Mouse (Mus musculus) midbrain, postnatal 0 days (tissue): ENCODE results near the gene Cyp20a1. TPM values are rescaled to one million over a fixed set of nuclear protein-coding genes. Genes with fewer than 3 reads are reported as not detected.
A peak's percentile ranks its signal among the peaks of the same experiment; 100 is the strongest.

Experiments used
- ATAC-seq: fragments of 200-750 bp; cut with Nextera tagmentation; 2 replicates; pipeline ENCODE4 v1.8.0; 2017; ENCODE audit warnings: moderate number of reproducible peaks, mild to moderate bottlenecking, moderate TSS enrichment, moderate library complexity; ENCODE audit not compliant: low FRiP score
- DNase-seq: peaks from one replicate; pipeline ENCODE4 v3.0.0-alpha.2; 2015; ENCODE audit warnings: low spot score
- H3K27ac ChIP-seq: fragments of 300-500 bp; sonication (generic); 2 replicates; pipeline ENCODE4 v1.5.1; 2014; ENCODE audit warnings: low read depth, mild to moderate bottlenecking, low read length, mixed read lengths
- H3K27me3 ChIP-seq: fragments of 300-500 bp; sonication (generic); 2 replicates; pipeline ENCODE4 v1.6.1; 2014; ENCODE audit warnings: low read length, control low read depth, mixed read lengths; ENCODE audit not compliant: insufficient read depth
- H3K36me3 ChIP-seq: fragments of 300-500 bp; sonication (generic); 2 replicates; pipeline ENCODE4 v1.6.1; 2014; ENCODE audit warnings: low read length, control low read depth, mixed read lengths; ENCODE audit not compliant: insufficient read depth
- H3K4me1 ChIP-seq: fragments of 300-500 bp; sonication (generic); 2 replicates; pipeline ENCODE4 v1.6.1; 2014; ENCODE audit warnings: mild to moderate bottlenecking, control low read depth, antibody characterized with exemption, low read length, mixed read lengths; ENCODE audit not compliant: insufficient read depth
- H3K4me2 ChIP-seq: fragments of 300-500 bp; sonication (generic); 2 replicates; pipeline ENCODE4 v1.6.1; 2014; ENCODE audit warnings: low read depth, mild to moderate bottlenecking, low read length, mixed read lengths; ENCODE audit not compliant: poor library complexity, severe bottlenecking
- H3K4me3 ChIP-seq: fragments of 300-500 bp; sonication (generic); 2 replicates; pipeline ENCODE4 v1.5.1; 2014; ENCODE audit warnings: low read depth, mild to moderate bottlenecking, low read length, moderate library complexity
- H3K9ac ChIP-seq: fragments of 300-500 bp; sonication (generic); replicated peaks from 2 replicates; pipeline ENCODE4 v1.6.1; 2014; ENCODE audit warnings: mild to moderate bottlenecking, low read length, moderate library complexity, mixed read lengths; ENCODE audit not compliant: poor library complexity, severe bottlenecking
- H3K9me3 ChIP-seq: fragments of 300-500 bp; sonication (generic); 2 replicates; pipeline ENCODE4 v1.6.1; 2016; ENCODE audit warnings: low read length, control low read depth
- CTCF ChIP-seq: IDR thresholded peaks from 2 replicates; pipeline ENCODE4 v1.5.1; 2016; ENCODE audit warnings: antibody characterized with exemption, mild to moderate bottlenecking
- WGBS: fragments of 180-500 bp; shearing (Covaris S2); extraction: QIAGEN DNeasy Blood & Tissue Kit; methylation state at CpG from one replicate; pipeline ENCODE4 v1.1.7; 2014; 5-methylcytosine and 5-hydroxymethylcytosine counted together
- polyA plus RNA-seq: library from polyadenylated mRNA; unstranded; fragments of >200 nt; fragmentation: Nextera tagmentation; extraction: Ambion mirVana; gene quantifications from 2 replicates; pipeline ENCODE4 v1.2.1, GENCODE M21; 2015
- total RNA-seq: library from RNA; depleted of rRNA; stranded (reverse); fragments of >200 nt; gene quantifications from 2 replicates; pipeline ENCODE4 v1.2.3, GENCODE M21; 2014

Gene Cyp20a1
- total and polyA plus RNA-seq, 2 experiments from 2014 or later: 11.6 to 12.7 TPM

DNA sequence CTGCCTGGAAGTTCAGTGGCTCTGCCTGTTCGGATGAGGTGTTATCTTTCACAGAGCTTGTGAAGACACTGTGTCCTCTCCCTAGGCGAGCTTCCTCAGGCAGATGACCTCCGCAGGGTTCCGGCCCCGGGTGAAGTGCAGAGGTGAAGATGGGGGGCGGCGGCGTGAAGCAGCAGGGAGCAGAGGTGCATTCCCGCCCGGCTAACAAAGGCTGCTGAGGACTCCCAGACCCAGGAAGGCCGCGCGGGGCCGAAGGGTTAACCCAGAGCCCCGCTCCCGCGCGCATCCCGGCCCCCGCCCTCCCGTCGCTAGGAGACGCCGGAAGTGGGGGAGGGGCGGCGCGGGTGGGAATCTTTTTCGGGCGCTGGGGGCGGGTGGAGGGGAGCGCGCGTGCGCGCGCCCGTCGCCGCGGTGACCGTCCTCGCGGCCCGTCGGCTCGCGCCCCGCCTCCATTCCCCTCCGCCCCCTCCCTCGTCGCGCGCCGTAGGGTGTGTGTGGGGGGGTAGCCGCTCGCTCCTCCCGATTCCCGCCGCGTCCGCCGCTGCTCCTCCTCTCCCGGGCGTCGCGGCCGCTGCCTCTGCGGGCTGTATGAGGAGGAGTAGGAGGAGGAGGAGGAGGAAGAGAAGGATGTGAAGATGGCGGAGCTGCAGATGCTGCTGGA lies 66.2 kb downstream of the Cyp20a1 start, which contains the start of gene Abi2:
Gene Abi2, plus strand, starts transcription at position 452 of the 661 bp plus-strand sequence.
- peak within 1 kb of the TSS; percentile 98 for H3K27ac ChIP-seq
- H3K4me3 ChIP-seq: peak within 1 kb of the TSS; percentile 93
- H3K4me2 ChIP-seq: peak within 1 kb of the TSS; percentile 72
- ATAC-seq: peak; percentile 94
- H3K9me3 ChIP-seq: no peaks in the 10 kb centered on the region
- no peaks in the 10 kb centered on the region for H3K36me3 ChIP-seq
- DNase-seq: peak; percentile 95
- no peak for TF ChIP-seq CTCF
- H3K9ac ChIP-seq: peak within 1 kb of the TSS; percentile 95
- H3K27me3 ChIP-seq: no peaks in the 10 kb centered on the region
- under 1% methylated on average over 41 of the region's 69 CpGs for WGBS
- H3K4me1 ChIP-seq: peaks cover 10% of the 10 kb centered on the region; the same call in 1 of the 2 replicates

DNA sequence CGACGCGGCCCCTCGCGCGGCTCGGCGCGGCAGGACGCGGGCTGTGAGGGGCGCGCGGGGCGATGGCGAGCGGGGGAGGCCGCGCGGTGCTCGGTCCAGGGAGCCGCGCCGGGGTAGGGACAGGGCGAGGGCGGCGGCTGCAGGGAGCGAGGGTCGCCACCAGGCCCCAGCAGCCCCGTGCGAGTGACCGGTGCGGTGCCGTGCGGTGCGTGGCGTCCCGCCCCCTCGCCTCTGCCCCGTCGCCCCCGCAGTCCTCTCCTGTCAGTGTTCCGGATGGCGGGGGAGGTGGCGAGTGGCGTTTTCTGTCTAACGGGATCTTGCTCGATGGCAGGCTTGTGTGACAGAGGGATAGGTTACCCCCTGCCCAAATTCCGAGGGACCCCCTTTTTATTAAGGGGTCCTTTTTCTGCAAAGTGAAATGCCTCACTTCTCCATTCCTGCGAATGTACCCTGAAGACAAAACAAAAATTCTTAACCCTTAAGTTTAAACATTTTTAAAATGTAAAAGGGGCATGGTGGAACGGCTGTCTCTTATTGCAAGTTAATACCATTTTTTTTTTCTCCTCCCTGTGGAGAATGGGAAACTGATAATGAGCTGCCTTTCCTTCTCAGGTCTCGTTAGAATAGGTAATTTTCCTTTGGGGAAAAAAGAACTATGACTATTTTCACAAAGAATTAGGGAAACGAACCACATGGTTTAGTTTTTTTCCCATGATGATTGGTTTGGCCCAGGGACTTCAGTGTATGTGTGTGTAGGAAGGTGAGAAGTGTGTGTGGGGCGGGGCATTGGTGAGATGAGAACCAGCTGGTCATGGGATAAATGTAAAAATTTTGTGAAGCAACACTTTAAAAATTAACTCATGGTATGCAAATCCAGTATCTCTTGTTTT lies 67.0 kb downstream of the Cyp20a1 start:
- DNase-seq (peak; percentile 52), ATAC-seq (peak; percentile 86)
- 2% methylated on average over 46 of the region's 54 CpGs for WGBS
- Histone ChIP-seq H3K4me2 (peak overlapping the region; percentile 72), H3K27ac (peak overlapping the region; percentile 98), H3K9me3 (no peaks in the 10 kb centered on the region), H3K27me3 (no peaks in the 10 kb centered on the region), H3K36me3 (no peaks in the 10 kb centered on the region), H3K9ac (peak overlapping the region; percentile 95), H3K4me1 (peaks cover 10% of the 10 kb centered on the region; the same call in 1 of the 2 replicates), H3K4me3 (peak overlapping the region; percentile 93)
- no peak for TF ChIP-seq CTCF

DNA sequence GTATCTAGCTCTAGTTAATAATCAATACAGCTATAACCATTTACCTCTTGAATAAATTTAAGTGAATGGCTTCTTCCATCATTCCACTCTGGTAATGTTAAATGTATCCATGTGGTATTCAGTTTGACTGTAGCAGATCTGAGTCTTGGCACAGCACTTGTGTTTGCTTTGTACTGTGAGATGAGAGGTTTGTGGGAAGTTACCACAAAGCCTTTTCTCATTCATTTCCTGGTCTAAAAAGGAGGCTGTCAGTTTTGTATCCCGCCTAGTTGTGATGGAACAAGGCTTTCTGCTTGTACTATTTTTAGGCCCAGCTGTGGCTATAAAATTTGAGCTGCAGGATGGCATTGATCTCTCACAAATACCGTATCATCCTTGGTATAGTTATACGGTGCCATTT lies 73.6 kb downstream of the Cyp20a1 start:
- peaks cover 4% of the 10 kb centered on the region; the same call in 1 of the 2 replicates for H3K4me1 ChIP-seq
- H3K27ac ChIP-seq: no peak overlapping the region
- DNase-seq (no peak), ATAC-seq (no peak)
- WGBS: 43% methylated on average over 3 of the region's 3 CpGs
- H3K9ac ChIP-seq: no peak overlapping the region
- no peaks in the 10 kb centered on the region for H3K27me3 ChIP-seq
- TF ChIP-seq CTCF: no peak
- no peak overlapping the region for H3K4me2 ChIP-seq
- H3K9me3 ChIP-seq: no peaks in the 10 kb centered on the region
- no peaks in the 10 kb centered on the region for H3K36me3 ChIP-seq
- no peak overlapping the region for H3K4me3 ChIP-seq

DNA sequence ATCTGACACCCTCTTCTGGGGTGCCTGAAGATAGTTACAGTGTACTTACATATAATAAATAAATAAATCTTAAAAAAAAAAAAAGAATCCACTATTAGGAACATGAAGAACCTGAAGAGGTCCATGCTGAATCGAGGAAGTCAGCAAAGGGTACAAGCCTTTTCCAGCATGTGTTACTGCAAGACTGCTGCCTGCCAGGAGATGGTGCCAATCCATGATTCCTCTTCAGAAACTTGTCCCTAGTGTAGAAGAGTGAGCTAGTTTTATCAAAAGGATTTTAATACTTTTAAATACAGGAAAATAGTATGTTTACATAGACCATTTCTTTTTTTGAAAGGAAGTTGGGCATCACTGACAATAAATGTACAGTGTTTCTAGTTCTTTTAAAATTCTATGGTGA lies 80.8 kb downstream of the Cyp20a1 start:
- Histone ChIP-seq H3K4me1 (no peaks in the 10 kb centered on the region), H3K9me3 (no peaks in the 10 kb centered on the region), H3K4me2 (no peak overlapping the region), H3K4me3 (no peak overlapping the region), H3K9ac (no peak overlapping the region), H3K27me3 (no peaks in the 10 kb centered on the region), H3K27ac (no peak overlapping the region), H3K36me3 (no peaks in the 10 kb centered on the region)
- 92% methylated on average over 1 of the region's 1 CpGs for WGBS
- ATAC-seq (no peak), DNase-seq (peak; percentile 10)
- peak; percentile 57 for TF ChIP-seq CTCF

DNA sequence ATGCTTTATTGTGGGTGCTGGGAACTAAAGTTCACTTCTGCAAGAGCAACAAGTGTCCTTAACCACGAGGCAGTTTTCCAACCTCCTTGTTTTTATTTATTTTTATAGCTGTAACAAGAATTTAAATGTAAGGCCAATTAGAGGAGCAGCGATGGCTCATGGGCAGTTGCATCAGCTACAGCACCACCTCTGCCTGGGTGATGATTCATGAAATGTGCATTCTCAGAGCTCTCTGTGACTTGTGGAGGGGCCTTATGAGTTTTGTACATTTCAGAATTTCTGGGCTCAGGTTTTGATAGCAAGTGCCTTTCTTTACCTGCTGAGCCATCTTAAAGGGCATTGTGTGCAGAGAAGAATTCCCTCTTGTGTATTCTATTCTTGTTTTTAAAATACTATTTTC lies 85.2 kb downstream of the Cyp20a1 start:
- no peak for DNase-seq

DNA sequence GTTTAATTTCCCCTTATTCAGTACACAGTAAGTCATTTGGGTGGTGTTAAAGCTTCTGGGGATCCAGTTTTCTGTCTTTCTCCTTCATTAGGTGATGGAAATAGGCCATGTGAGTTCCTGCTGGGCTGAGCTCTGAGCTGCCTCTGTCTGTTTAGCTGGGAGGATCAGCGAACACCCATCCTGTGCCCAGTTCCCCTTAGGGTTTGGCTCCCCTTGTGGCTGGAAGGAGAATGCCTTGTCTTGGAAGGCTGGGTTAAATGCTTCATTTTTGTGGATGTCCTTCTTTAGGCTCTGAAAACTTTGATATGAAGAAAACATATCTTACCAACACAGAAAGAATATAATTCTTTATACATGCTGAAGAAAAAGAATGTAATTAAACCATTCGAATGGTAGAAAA lies 85.8 kb downstream of the Cyp20a1 start:
- no peaks in the 10 kb centered on the region for H3K27me3 ChIP-seq
- DNase-seq: peak; percentile 24
- H3K9me3 ChIP-seq: no peaks in the 10 kb centered on the region
- no peak overlapping the region for H3K4me2 ChIP-seq
- peak; percentile 74 for TF ChIP-seq CTCF
- no peak for ATAC-seq
- no peak overlapping the region for H3K4me3 ChIP-seq
- 71% methylated on average over 2 of the region's 2 CpGs for WGBS
- H3K9ac ChIP-seq: no peak overlapping the region
- no peaks in the 10 kb centered on the region for H3K36me3 ChIP-seq
- no peak overlapping the region for H3K27ac ChIP-seq
- no peaks in the 10 kb centered on the region for H3K4me1 ChIP-seq

More for the DNA sequence above, 85.2 kb downstream of the Cyp20a1 start:
- H3K27me3 ChIP-seq: no peaks in the 10 kb centered on the region
- no peak for ATAC-seq
- H3K4me1 ChIP-seq: no peaks in the 10 kb centered on the region
- no peak overlapping the region for H3K4me2 ChIP-seq
- no peak for TF ChIP-seq CTCF
- WGBS: 92% methylated on average over 2 of the region's 2 CpGs
- H3K36me3 ChIP-seq: no peaks in the 10 kb centered on the region
- no peaks in the 10 kb centered on the region for H3K9me3 ChIP-seq
- H3K27ac ChIP-seq: no peak overlapping the region
- no peak overlapping the region for H3K9ac ChIP-seq
- no peak overlapping the region for H3K4me3 ChIP-seq
